Comparison of ENCODE assay signal across 11 mouse cellular contexts in the genomic region with DNA sequence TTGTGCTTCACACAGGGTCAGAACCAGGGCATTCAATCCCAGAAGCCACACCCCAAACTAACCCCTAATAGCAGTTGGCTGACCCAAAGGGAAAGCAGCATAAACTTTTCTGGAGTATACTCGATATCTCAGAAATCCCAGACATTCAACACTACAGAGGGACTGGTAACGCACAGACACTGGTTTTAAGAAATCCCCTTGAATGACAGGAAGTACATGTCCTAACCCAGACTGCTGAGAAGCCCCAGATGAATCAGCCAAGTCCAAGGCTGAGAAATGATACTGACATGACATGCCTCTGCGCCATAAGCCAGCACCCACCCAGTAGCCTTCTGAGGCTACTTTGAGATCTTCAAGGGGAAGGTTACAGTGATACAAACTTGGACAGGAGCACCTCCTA.
"Had no signal": no experiment of that assay in that cellular context is flagged by ENCODE, and none has a peak within 500 bp of the region (broad histone marks: within the 10 kb centered on the region; RNA-seq: fewer than 3 reads in every experiment).

No protein-coding gene starts in this region.

- DNase-seq: kidney, adult 2 months; kidney, postnatal 25 days; left cerebral cortex, postnatal 4 days; liver, embryonic 13.5 days; lung, adult 18-20 months; midbrain, embryonic 14.5 days had no signal

- H3K36me3 ChIP-seq: limb, embryonic 13.5 days; neural tube, embryonic 12.5 days had no signal

- H3K4me2 ChIP-seq: limb, embryonic 13.5 days; liver, embryonic 13.5 days; neural tube, embryonic 12.5 days had no signal

- H3K27me3 ChIP-seq: limb, embryonic 13.5 days; liver, embryonic 13.5 days; neural tube, embryonic 12.5 days had no signal

- H3K4me1 ChIP-seq: limb, embryonic 13.5 days; neural tube, embryonic 12.5 days had no signal

- H3K4me3 ChIP-seq: limb, embryonic 13.5 days; liver, embryonic 13.5 days; midbrain, embryonic 10.5 days; myocyte; neural tube, embryonic 12.5 days had no signal

- H3K9ac ChIP-seq: limb, embryonic 13.5 days; liver, embryonic 13.5 days; neural tube, embryonic 12.5 days had no signal

- H3K9me3 ChIP-seq: limb, embryonic 13.5 days; liver, embryonic 13.5 days; midbrain, embryonic 10.5 days; neural tube, embryonic 12.5 days had no signal

- H3K27ac ChIP-seq: limb, embryonic 13.5 days; liver, embryonic 13.5 days; midbrain, embryonic 10.5 days; neural tube, embryonic 12.5 days; stomach, postnatal 0 days had no signal
